Mouse (Mus musculus): ENCODE results near the gene Tuba3a.

DNA sequence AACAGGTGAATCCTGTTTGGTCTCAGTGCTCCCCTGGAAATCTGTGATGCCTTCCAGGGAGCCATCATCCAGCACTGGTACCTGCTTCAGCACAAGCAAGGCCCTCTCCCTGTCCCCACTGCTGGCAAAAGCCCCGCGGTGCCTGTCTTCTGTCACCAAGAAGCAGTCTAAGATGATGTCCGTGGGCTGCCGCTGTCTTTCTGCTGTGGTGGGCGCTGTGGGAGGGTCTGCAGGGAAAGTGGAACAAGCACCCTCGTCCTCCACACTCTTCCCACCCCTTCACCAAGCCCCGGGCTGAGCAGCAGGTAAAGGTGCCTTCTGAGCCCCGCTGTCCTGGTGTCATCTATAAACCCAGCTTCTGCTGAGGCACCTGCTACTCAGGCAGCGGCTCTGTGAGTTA is 55.3 kb downstream of the Tuba3a start:
- TF ChIP-seq GATA1 (IDR thresholded peaks at IDR 0.05; ENCODE audit: low read length), result no peak
- no peak for TF ChIP-seq TAL1 (IDR thresholded peaks at IDR 0.05; ENCODE audit: low read length)

Measured in erythroblast, embryonic 14.5 days (primary cell).